In the genomic region with DNA sequence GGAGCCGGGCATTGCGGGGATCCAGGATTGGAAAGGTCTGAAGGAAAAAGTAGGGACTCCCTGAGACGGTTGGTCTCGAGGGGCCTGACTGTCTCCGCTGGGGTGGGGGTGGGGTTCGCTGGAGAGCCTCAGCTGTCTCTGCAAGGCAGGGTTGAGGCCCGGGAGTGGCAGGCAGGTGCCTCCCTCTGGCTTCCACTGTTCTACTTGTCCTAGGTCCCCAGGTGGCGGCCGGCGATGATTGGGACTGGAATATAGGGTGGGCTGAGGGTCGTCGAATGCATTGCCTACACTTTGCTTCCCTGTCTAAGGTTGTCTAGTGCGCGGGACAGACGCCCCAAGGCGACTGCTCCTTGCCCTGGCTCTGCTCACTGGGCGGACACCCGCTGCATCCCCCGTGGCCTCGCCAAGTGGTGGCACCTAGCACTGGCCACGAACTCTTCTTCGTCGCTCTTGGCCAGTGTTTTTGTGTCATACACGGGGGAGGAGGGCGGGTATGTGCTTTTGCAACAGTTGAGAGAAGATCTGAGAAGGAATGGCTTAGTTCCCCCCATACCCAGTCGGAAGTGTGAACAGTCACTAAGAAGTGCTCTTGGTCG, we compare ENCODE assay signal across 8 mouse cellular contexts. TPM values are rescaled to one million over a fixed set of nuclear protein-coding genes. Genes with fewer than 3 reads are reported as not detected.
DNase-seq lines count a peak whose midpoint lies in the region; ATAC-seq and TF ChIP-seq lines count a peak whose summit lies in the region.

No protein-coding gene starts in this region.

- peak overlapping the region; percentile 64 for H3K4me3 ChIP-seq in embryonic fibroblast, embryonic 13.5 days (ENCODE audit: insufficient read depth, low read length)
- H3K4me3 ChIP-seq in hindbrain, embryonic 16.5 days (ENCODE audit: low read length) = peak overlapping the region; percentile 57

- peak; percentile 1 for DNase-seq in left cerebral cortex, adult 11 months (ENCODE audit: low spot score)
- DNase-seq in left cerebral cortex, postnatal 4 days = no peak
- DNase-seq in ZHBTc4 (ENCODE audit: low read depth, low spot score) = peak; percentile 12
- DNase-seq in lung, postnatal 36 days = peak; percentile 44
- peak; percentile 7 for DNase-seq in skeletal muscle tissue, adult 2 months (ENCODE audit: low read depth, low spot score)
- DNase-seq in cerebellum, adult 9-10 months = no peak

- peak overlapping the region; percentile 68 for H3K9ac ChIP-seq in hindbrain, embryonic 16.5 days (ENCODE audit: low read depth, low read length)

- no peak for TF ChIP-seq POLR2A in embryonic fibroblast, embryonic 13.5 days (IDR thresholded peaks at IDR 0.05; ENCODE audit: low read depth, low read length)

- TF ChIP-seq CTCF in embryonic fibroblast, embryonic 13.5 days (IDR thresholded peaks at IDR 0.05; ENCODE audit: borderline replicate concordance, insufficient read depth, low read length) = no peak

- no peaks in the 10 kb centered on the region for H3K9me3 ChIP-seq in hindbrain, embryonic 16.5 days (ENCODE audit: control insufficient read depth, low read length)

- no peaks in the 10 kb centered on the region for H3K4me1 ChIP-seq in embryonic fibroblast, embryonic 13.5 days (ENCODE audit: control insufficient read depth, insufficient read depth, low read length)
- no peaks in the 10 kb centered on the region for H3K4me1 ChIP-seq in hindbrain, embryonic 16.5 days (ENCODE audit: control insufficient read depth, insufficient read depth, low read depth, low read length)

- H3K27ac ChIP-seq in embryonic fibroblast, embryonic 13.5 days (ENCODE audit: insufficient read depth, low read length) = no peak overlapping the region
- H3K27ac ChIP-seq in hindbrain, embryonic 16.5 days (ENCODE audit: low read depth, low read length) = no peak overlapping the region

- H3K27me3 ChIP-seq in hindbrain, embryonic 16.5 days (replicated peaks; ENCODE audit: control insufficient read depth, insufficient read depth, low read length) = no peaks in the 10 kb centered on the region

- WGBS in hindbrain, embryonic 16.5 days = 16% methylated on average over 27 of the region's 27 CpGs

- peak overlapping the region; percentile 77 for H3K4me2 ChIP-seq in hindbrain, embryonic 16.5 days (ENCODE audit: low read length)

- intact Hi-C loops in left cerebral cortex, postnatal 4 days (cut with DNase I) = no loop called here

- peak; percentile 88 for ATAC-seq in hindbrain, embryonic 16.5 days

- H3K36me3 ChIP-seq in hindbrain, embryonic 16.5 days (ENCODE audit: control insufficient read depth, insufficient read depth, low read length) = no peaks in the 10 kb centered on the region

RNA-seq across cellular contexts. Expression of gene Mtm1, which starts 4.6 kb away (rescaled TPM):
- total RNA-seq in left cerebral cortex, postnatal 4 days (2021) = 1 to 10 TPM; 3.7 to 4.6 TPM
- polyA plus RNA-seq in embryonic fibroblast, embryonic 13.5 days (2011; ENCODE audit: insufficient read length, low read depth, missing spikeins) = 8.8 and 12.1 TPM in 2 replicates
- 4.7 and 5.0 TPM in 2 replicates for polyA plus RNA-seq in hindbrain, embryonic 16.5 days (2015; fragmentation: Nextera tagmentation; extraction: Ambion mirVana)

Comparison
In these comparisons a context has a peak if more than half of its experiments do, and no peak if none do; other contexts are left out.
1. DNase-seq: peak in left cerebral cortex, adult 11 months (single experiment), ZHBTc4 (single experiment), lung, postnatal 36 days (single experiment) and skeletal muscle tissue, adult 2 months (single experiment); none in left cerebral cortex, postnatal 4 days (single experiment) and cerebellum, adult 9-10 months (single experiment).